Mouse (Mus musculus): ENCODE data around the gene Ankrd13b. TPM values are rescaled to one million over a fixed set of nuclear protein-coding genes. Genes with fewer than 3 reads are reported as not detected.

The Ankrd13b gene
- total and polyA plus RNA-seq, 3 experiments, result 0.55 to 2.7 (median 1.7) TPM

DNA sequence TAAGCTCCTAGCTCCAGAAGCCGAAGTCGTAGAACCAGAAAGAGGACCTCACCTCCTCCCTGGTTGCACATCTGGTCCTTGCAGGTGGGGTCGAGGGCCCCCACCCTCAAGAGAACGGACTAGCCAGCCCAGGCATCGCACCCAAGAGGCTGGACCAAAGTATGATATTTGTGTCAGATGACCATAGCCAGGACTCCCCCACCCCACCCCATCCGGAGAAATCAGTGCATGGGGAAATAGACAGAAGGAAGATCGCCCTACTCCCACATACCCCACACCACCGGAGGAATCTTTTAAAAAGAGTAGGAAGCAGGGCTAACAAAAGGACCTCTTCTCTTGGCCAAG lies 26.4 kb downstream of the Ankrd13b start:
- dilution Hi-C loops (cut with MboI; ENCODE audit: extremely low pct_ligation_motif_present, extremely low pct_unique_long_range_greater_than_20kb, low sequenced_read_pairs), result no loop called here
- DNase-seq (ENCODE audit: extremely low read depth), result no peak

DNA sequence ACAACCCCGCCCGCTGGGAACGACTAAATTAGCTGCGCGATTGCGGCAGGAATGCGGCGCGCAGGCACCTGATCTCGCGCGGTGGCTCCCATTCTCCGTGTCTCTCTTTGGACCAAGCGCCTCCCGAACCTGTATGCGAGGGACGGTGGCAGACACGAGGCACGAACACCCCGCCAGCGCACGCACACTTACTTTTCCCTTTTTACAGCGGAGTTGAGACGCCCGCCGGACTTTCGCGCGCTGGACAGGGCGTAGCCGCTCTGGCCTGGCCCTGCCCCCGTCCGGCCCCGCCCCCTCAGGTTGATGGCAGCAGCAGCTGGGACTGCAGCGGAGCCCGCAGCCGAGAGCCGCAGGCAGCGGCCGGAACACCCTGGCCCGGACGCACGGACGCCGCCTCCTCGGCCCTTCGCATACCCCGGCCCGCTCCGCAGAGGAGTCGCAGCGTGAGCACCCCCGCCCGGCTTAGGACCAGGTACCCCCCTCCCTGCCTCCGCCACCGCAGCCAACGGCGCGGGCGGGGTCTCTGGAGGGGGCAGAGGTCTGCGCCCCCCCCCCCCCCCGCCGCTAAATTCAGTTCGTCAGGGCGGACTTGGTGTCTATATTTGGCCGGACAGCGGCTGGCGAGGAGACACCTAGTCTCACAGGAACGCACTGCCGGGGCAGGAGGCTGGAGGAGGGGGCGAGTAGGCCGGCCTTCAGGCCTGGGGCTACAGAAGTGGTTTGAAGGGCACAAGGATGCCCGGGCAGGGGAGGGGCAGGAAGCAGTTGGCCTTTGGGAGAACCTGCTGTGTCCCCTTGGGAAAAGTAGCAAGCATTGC lies 27.0 kb downstream of the Ankrd13b start, which contains the start of gene Coro6:
Gene Coro6 (plus strand): TSS at position 129 of the 818 bp plus-strand sequence.
- in situ Hi-C loops (cut with MboI; ENCODE audit: low pct_ligation_motif_present, low pct_unique_long_range_greater_than_20kb, low sequenced_read_pairs) (loop anchor here (25.0 kb wide), 1 partner anchor 475 kb away; the partner anchor contains the start of gene Slc6a4), dilution Hi-C loops (cut with MboI; ENCODE audit: extremely low pct_ligation_motif_present, extremely low pct_unique_long_range_greater_than_20kb, low sequenced_read_pairs) (no loop called here)
- H3K4me3 ChIP-seq (replicated peaks in 1 of 3; ENCODE audit: low read depth in 2 of 3, low read length in 2 of 3, poor library complexity in 1 of 3), result peak within 1 kb of the TSS; percentile 45 to 62 (median 51)
- H3K27me3 ChIP-seq (replicated peaks), result peaks cover 50% of the 10 kb centered on the region
- DNase-seq (ENCODE audit: extremely low read depth), result no peak
- no peak within 1 kb of the TSS for H3K27ac ChIP-seq (ENCODE audit: insufficient read depth, low read depth)
- H3K79me2 ChIP-seq (replicated peaks; ENCODE audit: control insufficient read depth, extremely low read depth, insufficient read depth, poor library complexity, severe bottlenecking), result no peaks in the 10 kb centered on the region
- peaks cover 6 to 31% of the 10 kb centered on the region in 2 experiments; a peak in 3 of 4 replicates for H3K4me1 ChIP-seq (ENCODE audit: control insufficient read depth in 1 of 2, insufficient read depth in 2 of 2)
- H3K36me3 ChIP-seq (replicated peaks in 1 of 2; ENCODE audit: control insufficient read depth in 1 of 2, insufficient read depth in 1 of 2, low read length in 1 of 2), result peaks cover 0 to 5% of the 10 kb centered on the region in 2 experiments
- peak within 1 kb of the TSS; percentile 21 for H3K9ac ChIP-seq (ENCODE audit: insufficient read depth, low read depth)
- H3K9me3 ChIP-seq (replicated peaks; ENCODE audit: low read length), result no peaks in the 10 kb centered on the region
- peak within 1 kb of the TSS; percentile 31 for H3K4me2 ChIP-seq (ENCODE audit: insufficient read depth, low read depth, poor library complexity, severe bottlenecking)
- no peak for TF ChIP-seq SIN3A (IDR thresholded peaks at IDR 0.05; ENCODE audit: low read length)
- no peak for TF ChIP-seq TBP (conservative IDR thresholded peaks at IDR 0.05; ENCODE audit: low read depth, low read length)
- TF ChIP-seq TCF12 (IDR thresholded peaks at IDR 0.05; ENCODE audit: low read depth, low read length), result peak; percentile 65
- TF ChIP-seq CHD1 (IDR thresholded peaks at IDR 0.05; ENCODE audit: low read depth, low read length), result no peak
- peak; percentile 45 for TF ChIP-seq BHLHE40 (IDR thresholded peaks at IDR 0.05; ENCODE audit: low read depth, low read length)
- no peak for TF ChIP-seq POLR2AphosphoS2 (IDR thresholded peaks at IDR 0.05; ENCODE audit: low read depth, low read length)
- 0 out of 2 replicates have a peak, but pooled peaks have one; percentile 43 for TF ChIP-seq KAT2A (IDR thresholded peaks at IDR 0.05; ENCODE audit: insufficient replicate concordance, low read length)
- no peak for TF ChIP-seq USF1 (IDR thresholded peaks at IDR 0.05; ENCODE audit: low read depth, low read length)
- no peak for TF ChIP-seq PAX5 (IDR thresholded peaks at IDR 0.05; ENCODE audit: low read length)
- TF ChIP-seq UBTF (IDR thresholded peaks at IDR 0.05; ENCODE audit: low read depth, low read length), result peak; percentile 96; the same call in 1 of the 2 replicates
- TF ChIP-seq RAD21 (IDR thresholded peaks at IDR 0.05; ENCODE audit: low read depth, low read length), result no peak
- TF ChIP-seq CHD2 (IDR thresholded peaks at IDR 0.05; ENCODE audit: low read length), result 0 out of 2 replicates have a peak, but pooled peaks have one; percentile 11
- no peak for TF ChIP-seq MEF2A (IDR thresholded peaks at IDR 0.05; ENCODE audit: borderline replicate concordance, low read depth, low read length)
- TF ChIP-seq POLR2A (IDR thresholded peaks at IDR 0.05; ENCODE audit: low read depth, low read length), result peak; percentile 30; the same call in 1 of the 2 replicates
- 0 out of 2 replicates have a peak, but pooled peaks have one; percentile 67 for TF ChIP-seq E2F4 (IDR thresholded peaks at IDR 0.05; ENCODE audit: insufficient replicate concordance, low read depth, low read length)
- no peak for TF ChIP-seq GABPA (IDR thresholded peaks at IDR 0.05; ENCODE audit: insufficient replicate concordance, low read depth, low read length)
- peak; percentile 48; the same call in 1 of the 2 replicates for TF ChIP-seq MAZ (IDR thresholded peaks at IDR 0.05; ENCODE audit: low read depth, low read length)
- TF ChIP-seq ZMIZ1 (IDR thresholded peaks at IDR 0.05; ENCODE audit: low read depth, low read length), result no peak
- peak; percentile 80; the same call in 1 of the 2 replicates for TF ChIP-seq MXI1 (IDR thresholded peaks at IDR 0.05; ENCODE audit: low read depth, low read length)
- TF ChIP-seq SMC3 (IDR thresholded peaks at IDR 0.05; ENCODE audit: low read depth, low read length), result no peak
- TF ChIP-seq MYC (IDR thresholded peaks at IDR 0.05; ENCODE audit: low read depth, low read length), result peak; percentile 30; the same call in 1 of the 2 replicates
- peak; percentile 58; the same call in 1 of the 2 replicates for TF ChIP-seq MAX (IDR thresholded peaks at IDR 0.05; ENCODE audit: low read length)
- TF ChIP-seq ELF1 (IDR thresholded peaks at IDR 0.05; ENCODE audit: low read depth, low read length), result 0 out of 2 replicates have a peak, but pooled peaks have one; percentile 27
- no peak for TF ChIP-seq ZC3H11A (IDR thresholded peaks at IDR 0.05; ENCODE audit: low read depth, low read length)

More for the DNA sequence above, 26.4 kb downstream of the Ankrd13b start:
- peaks cover 9 to 36% of the 10 kb centered on the region in 2 experiments for H3K4me1 ChIP-seq (ENCODE audit: control insufficient read depth in 1 of 2, insufficient read depth in 2 of 2)
- H3K27ac ChIP-seq (ENCODE audit: insufficient read depth, low read depth), result no peak overlapping the region
- peak overlapping the region; percentile 12 to 62 (median 45) for H3K4me3 ChIP-seq (replicated peaks in 1 of 3; ENCODE audit: low read depth in 2 of 3, low read length in 2 of 3, poor library complexity in 1 of 3)
- H3K9ac ChIP-seq (ENCODE audit: insufficient read depth, low read depth), result no peak overlapping the region
- H3K36me3 ChIP-seq (replicated peaks in 1 of 2; ENCODE audit: control insufficient read depth in 1 of 2, insufficient read depth in 1 of 2, low read length in 1 of 2), result peaks cover 0 to 2% of the 10 kb centered on the region in 2 experiments
- H3K27me3 ChIP-seq (replicated peaks), result peaks cover 52% of the 10 kb centered on the region
- H3K9me3 ChIP-seq (replicated peaks; ENCODE audit: low read length), result no peaks in the 10 kb centered on the region
- H3K4me2 ChIP-seq (ENCODE audit: insufficient read depth, low read depth, poor library complexity, severe bottlenecking), result peak overlapping the region; percentile 31
- no peaks in the 10 kb centered on the region for H3K79me2 ChIP-seq (replicated peaks; ENCODE audit: control insufficient read depth, extremely low read depth, insufficient read depth, poor library complexity, severe bottlenecking)
- in situ Hi-C loops (cut with MboI; ENCODE audit: low pct_ligation_motif_present, low pct_unique_long_range_greater_than_20kb, low sequenced_read_pairs), result loop anchor here (25.0 kb wide), 1 partner anchor 476 kb away; the partner anchor contains the start of gene Slc6a4
- no peak for TF ChIP-seq GABPA (IDR thresholded peaks at IDR 0.05; ENCODE audit: insufficient replicate concordance, low read depth, low read length)
- no peak for TF ChIP-seq RCOR1 (conservative IDR thresholded peaks at IDR 0.05; ENCODE audit: low read depth, low read length)
- TF ChIP-seq E2F4 (IDR thresholded peaks at IDR 0.05; ENCODE audit: insufficient replicate concordance, low read depth, low read length), result no peak
- no peak for TF ChIP-seq IRF4 (IDR thresholded peaks at IDR 0.05; ENCODE audit: low read depth, low read length)
- no peak for TF ChIP-seq ZKSCAN1 (IDR thresholded peaks at IDR 0.05; ENCODE audit: borderline replicate concordance, low read depth, low read length)
- TF ChIP-seq HCFC1 (IDR thresholded peaks at IDR 0.05; ENCODE audit: low read depth, low read length), result no peak
- no peak for TF ChIP-seq KAT2A (IDR thresholded peaks at IDR 0.05; ENCODE audit: insufficient replicate concordance, low read length)
- no peak for TF ChIP-seq SIN3A (IDR thresholded peaks at IDR 0.05; ENCODE audit: low read length)
- no peak for TF ChIP-seq RAD21 (IDR thresholded peaks at IDR 0.05; ENCODE audit: low read depth, low read length)
- TF ChIP-seq POLR2AphosphoS2 (IDR thresholded peaks at IDR 0.05; ENCODE audit: low read depth, low read length), result no peak
- no peak for TF ChIP-seq MXI1 (IDR thresholded peaks at IDR 0.05; ENCODE audit: low read depth, low read length)
- no peak for TF ChIP-seq ZC3H11A (IDR thresholded peaks at IDR 0.05; ENCODE audit: low read depth, low read length)
- no peak for TF ChIP-seq MEF2A (IDR thresholded peaks at IDR 0.05; ENCODE audit: borderline replicate concordance, low read depth, low read length)
- TF ChIP-seq CHD2 (IDR thresholded peaks at IDR 0.05; ENCODE audit: low read length), result no peak
- TF ChIP-seq PAX5 (IDR thresholded peaks at IDR 0.05; ENCODE audit: low read length), result no peak
- TF ChIP-seq MAFK (IDR thresholded peaks at IDR 0.05; ENCODE audit: insufficient replicate concordance, low read length), result no peak
- no peak for TF ChIP-seq UBTF (IDR thresholded peaks at IDR 0.05; ENCODE audit: low read depth, low read length)
- TF ChIP-seq SMC3 (IDR thresholded peaks at IDR 0.05; ENCODE audit: low read depth, low read length), result no peak
